Mouse (Mus musculus) left cerebral cortex, adult 2 months (tissue): ENCODE measurements around the gene Cdip1. TPM values are rescaled to one million over a fixed set of nuclear protein-coding genes. Genes with fewer than 3 reads are reported as not detected.

Experiments used
- DNase-seq, 2 experiments: peaks; one replicate each; pipeline ENCODE4 v3.0.0; 2021 to 2022; ENCODE audit warnings: low spot score in 2 of 2, mixed read lengths in 1 of 2; ENCODE audit errors: extremely low spot score in 1 of 2
- H3K27ac ChIP-seq: fragments of 200-600 bp; 2 replicates; pipeline ENCODE4 v1.8.1; 2022
- H3K4me3 ChIP-seq: fragments of 200-600 bp; 2 replicates; pipeline ENCODE4 v1.8.1; 2022
- CTCF ChIP-seq: fragments of 200-600 bp; IDR thresholded peaks from 2 replicates; pipeline ENCODE4 v1.8.1; 2022; ENCODE audit warnings: antibody characterized with exemption, mild to moderate bottlenecking, moderate library complexity
- intact Hi-C: fragments of 180-260 bp; cut with DNase I; formaldehyde crosslinking; loops from one replicate; pipeline ENCODE4 v1.15.1; 2025
- total RNA-seq, 2 experiments: library from RNA; stranded (reverse); gene quantifications; 2 replicates each; pipeline ENCODE4 v1.2.3; 2021

Cdip1 gene
- total RNA-seq, 2 experiments from 2014 or later, result 189 to 204 TPM

DNA sequence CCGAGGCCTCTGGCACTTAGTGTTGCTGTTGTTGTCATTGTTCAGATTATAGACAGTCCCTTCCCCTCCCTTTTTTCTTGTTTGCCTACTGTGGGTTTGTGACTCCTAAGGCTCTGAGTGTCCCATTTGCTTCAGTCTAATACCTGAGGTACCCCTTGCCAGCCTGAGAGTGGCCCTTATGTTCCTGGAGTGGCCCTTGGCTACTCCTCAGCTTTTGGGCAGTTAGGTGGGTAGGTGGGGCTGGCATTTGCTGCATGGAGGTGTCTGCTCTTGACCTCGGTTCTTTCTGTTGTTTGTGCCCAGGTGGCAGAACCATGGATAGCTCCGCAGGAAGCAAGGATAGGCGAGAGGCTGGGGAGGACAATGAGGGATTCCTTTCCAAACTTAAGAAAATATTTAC, 84.6 kb downstream of the Cdip1 start:
- intact Hi-C loops, result no loop called here
- DNase-seq, result no peak
- no peak overlapping the region for H3K27ac ChIP-seq
- H3K4me3 ChIP-seq, result no peak overlapping the region
- no peak for TF ChIP-seq CTCF

DNA sequence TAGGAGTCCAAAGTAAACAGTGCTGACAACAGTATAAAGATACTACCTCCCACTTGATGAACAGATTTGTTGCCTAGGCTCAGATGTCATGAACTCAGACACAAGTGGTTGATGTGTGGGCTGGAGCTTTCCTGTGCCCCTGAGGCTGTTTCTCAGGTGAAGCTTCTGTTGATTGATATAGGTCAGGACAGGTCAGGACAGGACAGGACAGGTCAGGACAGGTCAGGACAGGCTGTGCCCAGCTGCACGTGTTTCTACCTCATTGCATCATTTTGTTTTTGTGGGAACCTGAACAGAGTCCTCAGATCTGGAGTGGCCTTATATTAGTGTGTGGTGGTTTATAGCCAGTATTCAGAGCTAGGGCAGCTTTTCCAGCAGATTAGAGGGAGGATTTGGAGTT, 87.4 kb downstream of the Cdip1 start:
- TF ChIP-seq CTCF, result no peak
- Histone ChIP-seq H3K4me3 (no peak overlapping the region), H3K27ac (no peak overlapping the region)
- intact Hi-C loops, result no loop called here
- no peak for DNase-seq

DNA sequence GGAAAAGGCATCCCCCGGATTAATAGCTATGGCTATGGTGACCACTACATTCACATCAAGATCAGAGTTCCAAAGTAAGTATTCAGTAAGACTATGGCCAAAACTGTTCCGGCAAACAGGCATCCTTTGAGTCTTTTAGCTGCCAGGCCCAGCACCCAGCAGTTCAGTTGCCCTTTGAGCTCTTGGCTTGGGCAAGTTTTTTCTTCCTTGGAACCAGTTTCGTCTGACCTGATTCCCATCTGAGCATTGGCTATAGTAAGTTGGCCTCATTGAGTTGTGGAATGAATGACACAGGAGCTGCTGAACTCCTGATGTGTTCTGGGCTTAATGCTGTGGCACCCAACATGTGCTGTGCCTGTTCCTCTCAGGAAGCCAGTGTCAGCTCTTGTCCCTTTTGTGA, 88.9 kb downstream of the Cdip1 start:
- no peak overlapping the region for H3K4me3 ChIP-seq
- intact Hi-C loops, result no loop called here
- DNase-seq, result no peak
- H3K27ac ChIP-seq, result no peak overlapping the region
- TF ChIP-seq CTCF, result no peak

Other genes with a start within 250 kb of the Cdip1 start
- 1 to 10 TPM; 5.1 to 5.9 TPM for gene Srl, start 248.5 kb downstream of the Cdip1 start, total RNA-seq
- gene Tfap4, start 230.4 kb downstream of the Cdip1 start, total RNA-seq, result 1 to 10 TPM; 2.9 to 4.3 TPM
- gene Glis2, start 195.6 kb downstream of the Cdip1 start, total RNA-seq, result 10 to 100 TPM; 12.9 to 16.2 TPM
- gene Pam16, start 165.3 kb downstream of the Cdip1 start, total RNA-seq, result 10 to 100 TPM; 78.1 to 94.1 TPM
- 10 to 100 TPM; 11.5 to 13.1 TPM for gene Vasn, start 150.4 kb downstream of the Cdip1 start, total RNA-seq
- 10 to 100 TPM; 56.9 to 62.2 TPM for gene Dnaja3, start 150.3 kb downstream of the Cdip1 start, total RNA-seq
- 10 to 100 TPM; 76.7 to 92.0 TPM for gene Coro7, start 110.5 kb downstream of the Cdip1 start, total RNA-seq
- gene Nmral1, start 70.9 kb downstream of the Cdip1 start, total RNA-seq, result 10 to 100 TPM in 1 of 2 experiments, 1 to 10 TPM in 1; 9.7 to 10.8 TPM
- gene Hmox2, start 63.9 kb downstream of the Cdip1 start, total RNA-seq, result 10 to 100 TPM; 76.1 to 79.1 TPM
- gene 4930562C15Rik, start 45.1 kb upstream of the Cdip1 start, total RNA-seq, result not detected
- gene Ubald1, start 90.0 kb upstream of the Cdip1 start, total RNA-seq, result 10 to 100 TPM; 91.8 to 93.7 TPM
- gene Mgrn1, start 96.0 kb upstream of the Cdip1 start, total RNA-seq, result 100 to 1,000 TPM; 208 to 211 TPM
- gene Nudt16l1, start 148.5 kb upstream of the Cdip1 start, total RNA-seq, result 10 to 100 TPM; 70.1 to 71.4 TPM
- gene Anks3, start 173.9 kb upstream of the Cdip1 start, total RNA-seq, result 10 to 100 TPM; 67.3 to 68.3 TPM
- not detected for gene Sept12, start 207.6 kb upstream of the Cdip1 start, total RNA-seq
- gene Smim22, start 217.0 kb upstream of the Cdip1 start, total RNA-seq, result not detected
- gene Rogdi, start 223.3 kb upstream of the Cdip1 start, total RNA-seq, result 100 to 1,000 TPM; 209 to 213 TPM